Mouse (Mus musculus): Measurements from ENCODE around the gene Gm7995.
"Not testable (repeated sequence)": the region's sequence is repeated elsewhere in the genome, so short reads cannot be mapped to it uniquely, and the experiment has no call there.

Gene Gm7995

GRCm38 (mm10) chr14:42309910-42310309 lies at the start of gene Gm7995:
Gene Gm7995, plus strand, starts transcription at chr14:42310210.
- DNase-seq (ENCODE audit: low spot score in 2 of 2) = not testable (repeated sequence)

DNA sequence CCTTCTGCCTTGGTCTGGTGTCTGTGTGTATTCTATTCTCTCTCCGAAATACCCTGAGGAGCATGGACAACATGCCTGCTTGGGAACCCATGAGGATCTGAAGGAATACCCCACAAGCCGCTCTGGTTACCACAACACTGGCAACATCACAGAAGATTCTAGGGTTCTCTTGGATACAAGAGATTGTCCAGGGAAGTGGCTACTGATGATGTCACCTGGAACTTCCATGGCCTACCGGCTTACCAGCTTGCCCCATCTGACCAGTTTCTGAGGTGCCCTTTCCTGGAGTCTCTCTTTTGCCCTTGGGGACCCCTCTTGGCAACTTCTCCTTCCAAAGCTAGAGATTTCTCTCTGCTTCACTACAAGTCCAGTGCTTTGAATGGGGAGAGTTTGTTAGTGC lies 12.8 kb upstream of the Gm7995 start, which contains the start of gene Gm9611:
Gene Gm9611 (minus strand): TSS at position 101 of the 400 bp plus-strand sequence.
- DNase-seq (ENCODE audit: low spot score in 2 of 2) = not testable (repeated sequence)
